Mouse (Mus musculus) erythroblast, embryonic 14.5 days (primary cell): ENCODE results near the gene Vps26c. TPM values are rescaled to one million over a fixed set of nuclear protein-coding genes. Genes with fewer than 3 reads are reported as not detected.
"Not testable (repeated sequence)": the region's sequence is repeated elsewhere in the genome, so short reads cannot be mapped to it uniquely, and the experiment has no call there.

Experiments
- H3K27me3 ChIP-seq: 2 replicates; pipeline ENCODE4 v1.6.1; 2012; ENCODE audit warnings: inconsistent platforms; ENCODE audit not compliant: control insufficient read depth
- H3K36me3 ChIP-seq: 2 replicates; pipeline ENCODE4 v1.6.1; 2012; ENCODE audit warnings: mild to moderate bottlenecking, inconsistent platforms; ENCODE audit not compliant: control insufficient read depth
- H3K4me1 ChIP-seq: 2 replicates; pipeline ENCODE4 v1.6.1; 2012; ENCODE audit warnings: inconsistent platforms; ENCODE audit not compliant: control insufficient read depth
- H3K4me3 ChIP-seq: replicated peaks from 2 replicates; pipeline ENCODE3; 2012; ENCODE audit warnings: moderate library complexity, mild to moderate bottlenecking, inconsistent platforms
- H3K9me3 ChIP-seq: 2 replicates; pipeline ENCODE4 v1.6.1; 2012; ENCODE audit warnings: low read length, inconsistent platforms, mixed read lengths; ENCODE audit not compliant: control insufficient read depth
- GATA1 ChIP-seq: IDR thresholded peaks from 2 replicates; pipeline ENCODE4 v1.6.1; 2012; ENCODE audit warnings: low read length, inconsistent platforms, mixed read lengths
- TAL1 ChIP-seq: IDR thresholded peaks from 3 replicates; pipeline ENCODE4 v1.6.1; 2012; ENCODE audit warnings: low read length, inconsistent platforms, mixed read lengths
- polyA plus RNA-seq: library from polyadenylated mRNA; stranded (reverse); fragments of >175 nt; gene quantifications from 2 replicates; pipeline ENCODE4 v1.2.3, GENCODE M21; 2012

Gene Vps26c
- polyA plus RNA-seq, 1 experiment = 0.06 TPM

DNA sequence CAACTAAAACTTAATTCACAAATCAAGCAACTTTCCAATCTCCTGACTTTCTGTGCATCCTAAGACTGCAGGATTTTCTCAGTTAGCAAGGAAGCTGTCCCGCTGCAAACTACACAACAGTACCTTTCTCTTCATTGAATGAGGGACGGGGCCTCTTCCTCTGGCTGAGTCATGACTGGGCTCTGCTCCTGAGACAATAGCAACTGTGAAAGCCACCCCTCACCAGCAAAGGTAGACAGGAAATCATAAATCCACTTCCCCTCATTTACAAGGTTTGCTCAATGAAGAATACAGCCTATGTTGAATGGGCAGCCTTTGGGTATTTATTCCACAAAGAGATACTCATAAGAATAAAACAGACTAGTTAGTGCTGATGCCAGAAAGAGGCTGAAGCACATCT is 16.6 kb downstream of the Vps26c start:
- H3K36me3 ChIP-seq = peaks cover 45% of the 10 kb centered on the region
- H3K4me1 ChIP-seq = no peaks in the 10 kb centered on the region
- no peaks in the 10 kb centered on the region for H3K9me3 ChIP-seq
- H3K27me3 ChIP-seq = no peaks in the 10 kb centered on the region
- no peak for TF ChIP-seq GATA1
- no peak for TF ChIP-seq TAL1
- no peak overlapping the region for H3K4me3 ChIP-seq

GRCm38 (mm10) chr16:94508769-94509168 is 17.9 kb downstream of the Vps26c start:
- Histone ChIP-seq H3K36me3 (peaks cover 57% of the 10 kb centered on the region), H3K4me1 (no peaks in the 10 kb centered on the region), H3K4me3 (no peak overlapping the region), H3K27me3 (no peaks in the 10 kb centered on the region), H3K9me3 (no peaks in the 10 kb centered on the region)
- TF ChIP-seq GATA1 (no peak), TAL1 (no peak)

DNA sequence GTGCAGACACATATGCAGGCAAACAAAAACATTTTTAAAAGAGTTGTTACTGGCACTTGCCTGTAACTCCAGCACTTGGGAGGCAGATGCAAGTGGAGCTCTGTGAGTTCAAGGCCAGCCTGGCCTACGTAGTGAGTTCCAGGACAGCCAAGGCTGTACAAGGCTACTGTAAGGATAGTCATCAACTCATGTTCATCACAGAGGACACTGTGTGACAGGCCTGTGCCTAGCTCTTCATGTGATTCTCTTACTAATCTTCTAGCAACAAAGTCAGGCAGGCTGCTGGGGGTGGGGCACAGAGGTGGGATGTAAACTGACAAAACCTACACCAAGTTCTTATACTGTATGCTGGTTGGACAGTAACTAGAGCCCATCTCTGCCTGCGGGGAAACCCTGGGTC is 19.6 kb downstream of the Vps26c start:
- Histone ChIP-seq H3K4me3 (no peak overlapping the region), H3K36me3 (peaks cover 61% of the 10 kb centered on the region), H3K27me3 (no peaks in the 10 kb centered on the region), H3K4me1 (no peaks in the 10 kb centered on the region), H3K9me3 (no peaks in the 10 kb centered on the region)
- no peak for TF ChIP-seq GATA1
- no peak for TF ChIP-seq TAL1

- Histone ChIP-seq H3K4me1 (no peaks in the 10 kb centered on the region), H3K27me3 (no peaks in the 10 kb centered on the region), H3K9me3 (no peaks in the 10 kb centered on the region), H3K36me3 (peaks cover 65% of the 10 kb centered on the region), H3K4me3 (no peak overlapping the region)
- TF ChIP-seq TAL1 = no peak
- TF ChIP-seq GATA1 = no peak
Observed at GRCm38 (mm10) chr16:94504192-94504591, 22.4 kb downstream of the Vps26c start.

DNA sequence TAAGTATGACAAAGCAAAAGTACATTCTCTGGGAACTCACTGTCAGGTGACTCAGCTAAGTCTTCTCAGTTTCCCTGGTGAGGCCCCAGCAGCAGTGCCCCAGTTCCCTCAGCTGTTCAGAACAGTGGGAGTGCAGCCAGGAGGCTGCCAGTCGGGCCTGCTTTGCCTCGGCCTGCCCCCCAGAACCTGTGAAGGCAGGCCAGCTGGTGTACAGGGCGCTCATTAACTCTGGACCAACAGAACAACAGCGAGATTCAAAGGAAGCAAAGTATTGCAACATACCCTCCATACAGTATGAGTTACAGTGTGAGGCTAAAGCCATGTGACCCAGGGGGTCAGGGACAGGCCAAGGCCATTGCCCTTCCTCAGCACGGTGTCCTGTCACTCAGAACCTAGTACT is 28.7 kb downstream of the Vps26c start:
- TF ChIP-seq TAL1 (no peak), GATA1 (no peak)
- Histone ChIP-seq H3K9me3 (no peaks in the 10 kb centered on the region), H3K36me3 (peaks cover 48% of the 10 kb centered on the region), H3K4me3 (no peak overlapping the region), H3K4me1 (no peaks in the 10 kb centered on the region), H3K27me3 (no peaks in the 10 kb centered on the region)

GRCm38 (mm10) chr16:94497176-94497575 is 29.5 kb downstream of the Vps26c start:
- H3K27me3 ChIP-seq, H3K9me3 ChIP-seq, H3K4me3 ChIP-seq, H3K4me1 ChIP-seq: not testable (repeated sequence)
- peaks cover 46% of the 10 kb centered on the region for H3K36me3 ChIP-seq

GRCm38 (mm10) chr16:94489326-94489725 is 37.3 kb downstream of the Vps26c start:
- no peaks in the 10 kb centered on the region for H3K27me3 ChIP-seq
- TF ChIP-seq TAL1 (no peak), GATA1 (no peak)
- H3K36me3 ChIP-seq = no peaks in the 10 kb centered on the region
- no peak overlapping the region for H3K4me3 ChIP-seq
- H3K4me1 ChIP-seq = no peaks in the 10 kb centered on the region
- H3K9me3 ChIP-seq = no peaks in the 10 kb centered on the region

DNA sequence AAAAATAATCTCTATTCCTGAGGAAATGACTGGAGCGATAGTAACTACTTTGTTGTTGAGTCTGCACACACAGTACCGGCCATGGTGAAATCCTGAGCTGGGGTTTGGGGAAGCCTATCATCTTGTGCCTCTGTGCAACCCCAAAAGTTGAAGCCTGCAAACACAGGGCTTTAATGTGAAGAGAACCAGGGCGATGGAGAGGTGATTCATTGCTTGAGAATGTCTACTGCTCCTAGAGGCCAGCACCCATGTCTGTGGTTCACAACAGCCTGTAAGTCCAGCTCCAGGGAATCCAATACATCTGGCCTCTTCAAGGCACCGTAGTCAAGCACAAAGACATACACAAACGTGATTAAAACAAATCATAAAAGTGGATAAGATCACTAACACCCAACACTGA is 39.3 kb downstream of the Vps26c start:
- H3K4me3 ChIP-seq = no peak overlapping the region
- no peaks in the 10 kb centered on the region for H3K36me3 ChIP-seq
- no peaks in the 10 kb centered on the region for H3K4me1 ChIP-seq
- no peaks in the 10 kb centered on the region for H3K9me3 ChIP-seq
- no peaks in the 10 kb centered on the region for H3K27me3 ChIP-seq
- TF ChIP-seq GATA1 (no peak), TAL1 (no peak)

- no peaks in the 10 kb centered on the region for H3K9me3 ChIP-seq
- H3K36me3 ChIP-seq = no peaks in the 10 kb centered on the region
- H3K4me1 ChIP-seq = no peaks in the 10 kb centered on the region
- H3K4me3 ChIP-seq = no peak overlapping the region
- TF ChIP-seq GATA1 = no peak
- no peak for TF ChIP-seq TAL1
- H3K27me3 ChIP-seq = no peaks in the 10 kb centered on the region
Observed at GRCm38 (mm10) chr16:94484752-94485535, 41.7 kb downstream of the Vps26c start.
